Mouse (Mus musculus) lung, postnatal 0 days (tissue): ENCODE data around the gene Nprl2.

Source experiments
- CTCF ChIP-seq: IDR thresholded peaks from 2 replicates; pipeline ENCODE4 v1.5.1; 2016; ENCODE audit warnings: antibody characterized with exemption, mild to moderate bottlenecking
- EP300 ChIP-seq: IDR thresholded peaks from 2 replicates; pipeline ENCODE4 v1.6.1; 2016; ENCODE audit warnings: antibody characterized with exemption, mild to moderate bottlenecking, control low read depth

DNA sequence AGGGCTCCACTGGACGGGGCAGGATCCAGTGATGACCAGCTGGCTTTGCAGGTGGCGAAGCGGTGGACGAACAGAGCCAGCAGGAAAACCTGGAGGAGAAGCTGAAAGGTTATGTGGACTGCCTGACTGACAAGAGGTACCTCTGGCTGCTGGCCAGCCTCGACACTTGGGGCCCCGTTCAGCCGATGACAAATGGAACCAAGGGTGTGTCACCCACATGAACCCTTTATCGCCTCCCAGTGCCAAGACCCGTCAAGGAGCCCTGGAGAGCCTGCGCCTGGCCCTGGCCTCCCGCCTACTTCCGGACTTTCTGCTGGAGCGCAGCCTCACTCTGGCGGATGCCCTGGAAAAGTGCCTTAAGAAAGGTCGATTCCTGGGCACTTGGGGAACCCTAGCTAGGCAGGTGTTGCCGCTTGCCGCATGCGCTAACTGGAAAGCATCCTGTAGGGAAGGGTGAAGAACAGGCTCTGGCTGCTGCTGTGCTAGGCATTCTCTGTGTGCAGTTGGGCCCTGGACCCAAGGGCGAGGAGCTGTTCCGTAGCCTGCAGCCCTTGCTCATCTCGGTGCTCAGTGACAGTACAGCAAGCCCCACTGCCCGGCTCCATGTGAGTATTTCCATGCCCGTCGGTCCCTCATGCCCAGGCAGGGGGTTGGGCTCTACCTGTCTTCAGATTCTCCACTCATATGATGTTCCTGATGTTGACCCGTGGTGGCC lies 48.2 kb downstream of the Nprl2 start:
- TF ChIP-seq CTCF (peak; percentile 5; the same call in 1 of the 2 replicates), EP300 (no peak)
